Mouse (Mus musculus): ENCODE results near the gene Capn15. TPM values are rescaled to one million over a fixed set of nuclear protein-coding genes. Genes with fewer than 3 reads are reported as not detected.

The Capn15 gene
- polyA plus RNA-seq, 1 experiment from 2014 or later = 18.5 TPM

- 78% methylated on average over 14 of the region's 14 CpGs for WGBS
- Histone ChIP-seq H3K4me3 (replicated peaks) (no peak overlapping the region), H3K9ac (no peak overlapping the region), H3K36me3 (no peaks in the 10 kb centered on the region), H3K4me1 (replicated peaks) (peaks cover 23% of the 10 kb centered on the region), H3K4me2 (replicated peaks) (no peak overlapping the region), H3K27me3 (replicated peaks) (no peaks in the 10 kb centered on the region), H3K27ac (no peak overlapping the region), H3K9me3 (no peaks in the 10 kb centered on the region)
- no peak for ATAC-seq
These were observed 72.3 kb downstream of the Capn15 start for GRCm38 (mm10) chr17:25913186-25913876.

GRCm38 (mm10) chr17:25911816-25912215 is 73.8 kb downstream of the Capn15 start:
- H3K4me2 ChIP-seq (replicated peaks) = no peak overlapping the region
- no peak overlapping the region for H3K27ac ChIP-seq
- no peaks in the 10 kb centered on the region for H3K9me3 ChIP-seq
- H3K4me3 ChIP-seq (replicated peaks) = no peak overlapping the region
- H3K36me3 ChIP-seq = no peaks in the 10 kb centered on the region
- H3K27me3 ChIP-seq (replicated peaks) = no peaks in the 10 kb centered on the region
- peaks cover 8% of the 10 kb centered on the region; the same call in 1 of the 2 replicates for H3K4me1 ChIP-seq (replicated peaks)
- H3K9ac ChIP-seq = no peak overlapping the region
- WGBS = 84% methylated on average over 4 of the region's 4 CpGs
- ATAC-seq = no peak

Other genes with a start within 250 kb of the Capn15 start
- gene Mslnl, start 249.8 kb downstream of the Capn15 start, polyA plus RNA-seq (2015; fragmentation: Nextera tagmentation; extraction: Ambion mirVana) = 0.06 TPM in 1 of 2 replicates, not detected in the other
- gene Msln, start 231.4 kb downstream of the Capn15 start, polyA plus RNA-seq (2015; fragmentation: Nextera tagmentation; extraction: Ambion mirVana) = 21.6 and 22.1 TPM in 2 replicates
- gene Narfl, start 212.0 kb downstream of the Capn15 start, polyA plus RNA-seq (2015; fragmentation: Nextera tagmentation; extraction: Ambion mirVana) = 29.0 and 31.5 TPM in 2 replicates
- gene Haghl, start 200.1 kb downstream of the Capn15 start, polyA plus RNA-seq (2015; fragmentation: Nextera tagmentation; extraction: Ambion mirVana) = 37.9 and 41.5 TPM in 2 replicates
- 0.15 and 0.40 TPM in 2 replicates for gene Ccdc78, start 199.2 kb downstream of the Capn15 start, polyA plus RNA-seq (2015; fragmentation: Nextera tagmentation; extraction: Ambion mirVana)
- 82.5 and 101 TPM in 2 replicates for gene Fam173a, start 192.9 kb downstream of the Capn15 start, polyA plus RNA-seq (2015; fragmentation: Nextera tagmentation; extraction: Ambion mirVana)
- not detected in 2 replicates for gene AC134908.4, start 190.1 kb downstream of the Capn15 start, polyA plus RNA-seq (2015; fragmentation: Nextera tagmentation; extraction: Ambion mirVana)
- gene Metrn, start 188.7 kb downstream of the Capn15 start, polyA plus RNA-seq (2015; fragmentation: Nextera tagmentation; extraction: Ambion mirVana) = 41.9 and 45.6 TPM in 2 replicates
- gene Fbxl16, start 176.7 kb downstream of the Capn15 start, polyA plus RNA-seq (2015; fragmentation: Nextera tagmentation; extraction: Ambion mirVana) = 3.1 and 4.1 TPM in 2 replicates
- gene Wdr24, start 162.2 kb downstream of the Capn15 start, polyA plus RNA-seq (2015; fragmentation: Nextera tagmentation; extraction: Ambion mirVana) = 25.4 and 27.7 TPM in 2 replicates
- gene Jmjd8, start 156.9 kb downstream of the Capn15 start, polyA plus RNA-seq (2015; fragmentation: Nextera tagmentation; extraction: Ambion mirVana) = 45.1 and 49.4 TPM in 2 replicates
- 297 and 322 TPM in 2 replicates for gene Stub1, start 152.4 kb downstream of the Capn15 start, polyA plus RNA-seq (2015; fragmentation: Nextera tagmentation; extraction: Ambion mirVana)
- 1.8 and 1.9 TPM in 2 replicates for gene Rhbdl1, start 148.5 kb downstream of the Capn15 start, polyA plus RNA-seq (2015; fragmentation: Nextera tagmentation; extraction: Ambion mirVana)
- 1.1 and 2.4 TPM in 2 replicates for gene Gm20683, start 144.0 kb downstream of the Capn15 start, polyA plus RNA-seq (2015; fragmentation: Nextera tagmentation; extraction: Ambion mirVana)
- gene Rhot2, start 140.9 kb downstream of the Capn15 start, polyA plus RNA-seq (2015; fragmentation: Nextera tagmentation; extraction: Ambion mirVana) = 19.2 and 22.1 TPM in 2 replicates
- 14.0 and 18.7 TPM in 2 replicates for gene Wdr90, start 124.3 kb downstream of the Capn15 start, polyA plus RNA-seq (2015; fragmentation: Nextera tagmentation; extraction: Ambion mirVana)
- 73.0 and 77.0 TPM in 2 replicates for gene Mcrip2, start 117.0 kb downstream of the Capn15 start, polyA plus RNA-seq (2015; fragmentation: Nextera tagmentation; extraction: Ambion mirVana)
- gene Mettl26, start 110.7 kb downstream of the Capn15 start, polyA plus RNA-seq (2015; fragmentation: Nextera tagmentation; extraction: Ambion mirVana) = 53.5 and 67.8 TPM in 2 replicates
- 0.29 and 0.36 TPM in 2 replicates for gene Wfikkn1, start 104.9 kb downstream of the Capn15 start, polyA plus RNA-seq (2015; fragmentation: Nextera tagmentation; extraction: Ambion mirVana)
- gene Rab40c, start 66.1 kb downstream of the Capn15 start, polyA plus RNA-seq (2015; fragmentation: Nextera tagmentation; extraction: Ambion mirVana) = 21.4 and 24.9 TPM in 2 replicates
- 52.1 and 56.4 TPM in 2 replicates for gene Pigq, start 40.9 kb downstream of the Capn15 start, polyA plus RNA-seq (2015; fragmentation: Nextera tagmentation; extraction: Ambion mirVana)
- 0.10 and 0.46 TPM in 2 replicates for gene Nhlrc4, start 40.8 kb downstream of the Capn15 start, polyA plus RNA-seq (2015; fragmentation: Nextera tagmentation; extraction: Ambion mirVana)
- 0.20 and 0.28 TPM in 2 replicates for gene A930017K11Rik, start 33.2 kb downstream of the Capn15 start, polyA plus RNA-seq (2015; fragmentation: Nextera tagmentation; extraction: Ambion mirVana)
- gene Rab11fip3, start 83.8 kb upstream of the Capn15 start, polyA plus RNA-seq (2015; fragmentation: Nextera tagmentation; extraction: Ambion mirVana) = 12.4 and 13.6 TPM in 2 replicates
- gene Decr2, start 104.5 kb upstream of the Capn15 start, polyA plus RNA-seq (2015; fragmentation: Nextera tagmentation; extraction: Ambion mirVana) = 39.4 and 42.7 TPM in 2 replicates
- gene Nme4, start 109.8 kb upstream of the Capn15 start, polyA plus RNA-seq (2015; fragmentation: Nextera tagmentation; extraction: Ambion mirVana) = 96.7 and 107 TPM in 2 replicates
- 8.7 and 10.9 TPM in 2 replicates for gene Tmem8, start 127.5 kb upstream of the Capn15 start, polyA plus RNA-seq (2015; fragmentation: Nextera tagmentation; extraction: Ambion mirVana)
- gene Mrpl28, start 137.7 kb upstream of the Capn15 start, polyA plus RNA-seq (2015; fragmentation: Nextera tagmentation; extraction: Ambion mirVana) = 218 and 240 TPM in 2 replicates
- 14.2 and 17.8 TPM in 2 replicates for gene Axin1, start 152.9 kb upstream of the Capn15 start, polyA plus RNA-seq (2015; fragmentation: Nextera tagmentation; extraction: Ambion mirVana)
- gene Pdia2, start 213.3 kb upstream of the Capn15 start, polyA plus RNA-seq (2015; fragmentation: Nextera tagmentation; extraction: Ambion mirVana) = 36.4 and 126 TPM in 2 replicates
- 11.8 and 19.3 TPM in 2 replicates for gene Rgs11, start 217.2 kb upstream of the Capn15 start, polyA plus RNA-seq (2015; fragmentation: Nextera tagmentation; extraction: Ambion mirVana)
- gene Arhgdig, start 222.0 kb upstream of the Capn15 start, polyA plus RNA-seq (2015; fragmentation: Nextera tagmentation; extraction: Ambion mirVana) = 53.4 and 94.1 TPM in 2 replicates

Data from intestine, embryonic 15.5 days (tissue).